Mouse (Mus musculus) stomach, embryonic 16.5 days (tissue): ENCODE data around the gene Cdpf1. TPM values are rescaled to one million over a fixed set of nuclear protein-coding genes. Genes with fewer than 3 reads are reported as not detected.

Experiments used
- ATAC-seq: fragments of 200-750 bp; cut with Nextera tagmentation; 2 replicates; pipeline ENCODE4 v1.8.0; 2017; ENCODE audit warnings: moderate number of reproducible peaks, moderate TSS enrichment; ENCODE audit not compliant: insufficient read depth, low FRiP score
- H3K27ac ChIP-seq: fragments of 300-500 bp; sonication (generic); 2 replicates; pipeline ENCODE4 v1.5.1; 2014; ENCODE audit warnings: low read length
- H3K27me3 ChIP-seq: fragments of 300-500 bp; sonication (generic); 2 replicates; pipeline ENCODE4 v1.6.1; 2014; ENCODE audit warnings: low read length, control low read depth, mixed read lengths; ENCODE audit not compliant: control insufficient read depth, insufficient read depth
- H3K36me3 ChIP-seq: fragments of 300-500 bp; sonication (generic); 2 replicates; pipeline ENCODE4 v1.6.1; 2014; ENCODE audit warnings: low read length; ENCODE audit not compliant: control insufficient read depth, insufficient read depth
- H3K4me1 ChIP-seq: fragments of 300-500 bp; sonication (generic); 2 replicates; pipeline ENCODE4 v1.6.1; 2014; ENCODE audit warnings: low read length, control low read depth, mixed read lengths; ENCODE audit not compliant: control insufficient read depth, insufficient read depth
- H3K4me2 ChIP-seq: fragments of 300-500 bp; sonication (generic); 2 replicates; pipeline ENCODE4 v1.6.1; 2014; ENCODE audit warnings: low read depth, low read length, mixed read lengths
- H3K4me3 ChIP-seq: fragments of 300-500 bp; sonication (generic); replicated peaks from 2 replicates; pipeline ENCODE4 v1.5.1; 2014; ENCODE audit warnings: mild to moderate bottlenecking, low read length
- H3K9ac ChIP-seq: fragments of 300-500 bp; sonication (generic); 2 replicates; pipeline ENCODE4 v1.6.1; 2014; ENCODE audit warnings: low read length
- H3K9me3 ChIP-seq: fragments of 300-500 bp; sonication (generic); replicated peaks from 2 replicates; pipeline ENCODE4 v1.6.1; 2016; ENCODE audit warnings: low read length, control low read depth; ENCODE audit not compliant: control insufficient read depth
- WGBS: fragments of 180-500 bp; shearing (Covaris S2); extraction: QIAGEN DNeasy Blood & Tissue Kit; methylation state at CpG from one replicate; pipeline ENCODE4 v1.1.7; 2014; 5-methylcytosine and 5-hydroxymethylcytosine counted together
- polyA plus RNA-seq: library from polyadenylated mRNA; unstranded; fragments of >200 nt; fragmentation: Nextera tagmentation; extraction: Ambion mirVana; gene quantifications from 2 replicates; pipeline ENCODE4 v1.2.1, GENCODE M21; 2015

Cdpf1 gene
- polyA plus RNA-seq, 1 experiment from 2014 or later, result 36.7 TPM

- ATAC-seq, result no peak
- 76% methylated on average over 4 of the region's 4 CpGs for whole genome bisulfite sequencing
- H3K4me3 ChIP-seq, result no peak overlapping the region
These were observed 48.7 kb downstream of the Cdpf1 start for GRCm38 (mm10) chr15:85762761-85763160.

GRCm38 (mm10) chr15:85757768-85758167 lies 53.7 kb downstream of the Cdpf1 start:
- ATAC-seq, result no peak
- no peaks in the 10 kb centered on the region for H3K36me3 ChIP-seq
- no peak overlapping the region for H3K27ac ChIP-seq
- H3K4me1 ChIP-seq, result no peaks in the 10 kb centered on the region
- H3K4me2 ChIP-seq, result no peak overlapping the region
- no peak overlapping the region for H3K9ac ChIP-seq
- no peak overlapping the region for H3K4me3 ChIP-seq
- peaks cover 10% of the 10 kb centered on the region; the same call in 1 of the 2 replicates for H3K9me3 ChIP-seq
- 95% methylated on average over 3 of the region's 3 CpGs for WGBS
- H3K27me3 ChIP-seq, result no peaks in the 10 kb centered on the region

More at GRCm38 (mm10) chr15:85762761-85763160, 48.7 kb downstream of the Cdpf1 start:
- Histone ChIP-seq H3K4me1 (no peaks in the 10 kb centered on the region), H3K36me3 (no peaks in the 10 kb centered on the region), H3K27me3 (no peaks in the 10 kb centered on the region), H3K27ac (no peak overlapping the region), H3K9ac (no peak overlapping the region), H3K4me2 (no peak overlapping the region), H3K9me3 (peaks cover 5% of the 10 kb centered on the region; the same call in 1 of the 2 replicates)

Other genes starting within 250 kb of the Cdpf1 start
- gene Wnt7b, start 229.2 kb downstream of the Cdpf1 start, polyA plus RNA-seq, result 3.4 and 4.8 TPM in 2 replicates
- gene Ppara, start 76.7 kb downstream of the Cdpf1 start, polyA plus RNA-seq, result 8.7 and 12.2 TPM in 2 replicates
- gene Pkdrej, start 10.0 kb upstream of the Cdpf1 start, polyA plus RNA-seq, result 0.16 and 0.25 TPM in 2 replicates
- gene Ttc38, start 20.6 kb upstream of the Cdpf1 start, polyA plus RNA-seq, result 9.9 and 11.7 TPM in 2 replicates
- 24.3 and 24.6 TPM in 2 replicates for gene Gtse1, start 48.0 kb upstream of the Cdpf1 start, polyA plus RNA-seq
- gene Trmu, start 67.6 kb upstream of the Cdpf1 start, polyA plus RNA-seq, result 42.9 and 43.9 TPM in 2 replicates
- 2.6 and 2.7 TPM in 2 replicates for gene Celsr1, start 222.1 kb upstream of the Cdpf1 start, polyA plus RNA-seq
- gene Gramd4, start 246.0 kb upstream of the Cdpf1 start, polyA plus RNA-seq, result 10.5 and 12.1 TPM in 2 replicates